Mouse (Mus musculus): ENCODE data around the gene Zbtb44. TPM values are rescaled to one million over a fixed set of nuclear protein-coding genes. Genes with fewer than 3 reads are reported as not detected.

The Zbtb44 gene
- polyA plus RNA-seq, 1 experiment from 2014 or later, result 7.5 TPM

DNA sequence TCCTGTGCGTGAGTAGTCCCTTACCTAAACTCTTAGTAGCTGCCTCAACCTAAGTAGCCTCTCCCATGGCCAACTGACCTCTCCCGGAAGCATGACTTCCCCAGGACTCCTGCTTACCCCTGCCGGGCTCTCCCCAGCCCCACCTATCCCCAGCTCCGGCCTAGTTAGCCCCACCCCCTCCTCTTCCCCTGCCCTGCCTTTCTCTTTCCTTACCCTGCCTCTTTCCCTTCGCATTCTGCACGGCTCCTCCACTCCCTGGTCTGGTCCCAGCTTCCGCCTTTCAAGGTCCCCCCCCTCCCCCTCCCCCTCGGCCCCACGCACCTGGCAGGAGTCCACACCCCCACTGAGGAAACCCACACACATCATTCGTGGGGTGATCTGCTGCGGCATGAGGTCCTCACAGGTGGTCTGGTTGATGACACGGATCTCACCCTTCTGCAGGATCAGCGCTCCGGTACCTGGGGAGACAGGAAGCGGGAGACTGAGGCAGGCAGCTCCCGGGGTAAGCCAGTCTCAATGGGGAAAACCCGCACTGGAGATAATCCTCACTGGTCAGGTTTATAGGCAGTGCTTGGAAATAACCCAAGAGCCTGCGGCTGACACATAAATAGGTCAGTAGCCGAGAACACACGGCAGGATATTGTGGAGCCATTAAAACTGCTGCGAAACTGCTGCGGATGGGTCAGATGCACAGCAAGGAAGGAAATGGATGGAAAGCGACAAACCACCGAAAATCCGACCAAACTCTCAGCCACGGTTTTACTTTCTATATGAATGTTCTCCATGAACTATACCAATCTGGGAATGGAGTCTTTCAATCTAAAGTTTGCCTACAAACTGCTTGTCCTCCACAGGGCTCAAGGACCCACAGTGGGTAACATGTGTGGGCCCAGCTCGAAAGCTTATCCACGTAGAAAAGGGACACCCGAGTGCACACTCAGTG is 59.9 kb downstream of the Zbtb44 start:
- no peaks in the 10 kb centered on the region for H3K36me3 ChIP-seq
- WGBS, result 61% methylated on average over 29 of the region's 29 CpGs
- no peak overlapping the region for H3K9ac ChIP-seq
- no peak overlapping the region for H3K27ac ChIP-seq
- H3K4me2 ChIP-seq, result no peak overlapping the region
- no peaks in the 10 kb centered on the region for H3K9me3 ChIP-seq
- peaks cover 4% of the 10 kb centered on the region; the same call in 1 of the 2 replicates for H3K4me1 ChIP-seq
- ATAC-seq (ENCODE audit: insufficient number of reproducible peaks, low FRiP score, low TSS enrichment, low read depth), result no peak
- H3K27me3 ChIP-seq, result no peaks in the 10 kb centered on the region; the same call in 1 of the 2 replicates
- no peak overlapping the region for H3K4me3 ChIP-seq

DNA sequence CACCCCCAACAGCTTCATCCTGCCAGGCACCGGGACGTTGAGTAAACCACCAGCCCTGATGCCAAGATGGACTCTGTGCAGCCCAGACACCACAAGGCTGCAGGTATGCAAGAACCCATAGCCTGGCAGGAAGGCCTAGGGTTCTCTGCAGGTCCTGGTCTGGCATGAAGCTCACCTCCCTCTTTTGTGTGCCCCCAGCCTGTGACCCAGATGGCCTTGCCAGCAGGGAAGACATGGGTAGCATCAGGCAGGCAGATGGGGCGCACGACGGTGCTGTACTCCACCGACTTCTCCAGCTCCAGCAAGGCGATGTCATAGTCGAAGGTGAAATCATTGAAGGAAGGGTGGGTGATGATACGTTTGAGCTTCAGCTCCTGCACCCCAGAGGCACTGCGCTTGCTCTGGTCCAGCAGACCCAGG is 60.7 kb downstream of the Zbtb44 start:
- no peaks in the 10 kb centered on the region for H3K27me3 ChIP-seq
- no peak overlapping the region for H3K27ac ChIP-seq
- H3K9ac ChIP-seq, result no peak overlapping the region
- H3K4me1 ChIP-seq, result peaks cover 4% of the 10 kb centered on the region; the same call in 1 of the 2 replicates
- H3K36me3 ChIP-seq, result no peaks in the 10 kb centered on the region
- H3K9me3 ChIP-seq, result no peaks in the 10 kb centered on the region
- ATAC-seq (ENCODE audit: insufficient number of reproducible peaks, low FRiP score, low TSS enrichment, low read depth), result no peak
- H3K4me3 ChIP-seq, result no peak overlapping the region
- H3K4me2 ChIP-seq, result no peak overlapping the region
- 94% methylated on average over 10 of the region's 10 CpGs for WGBS

DNA sequence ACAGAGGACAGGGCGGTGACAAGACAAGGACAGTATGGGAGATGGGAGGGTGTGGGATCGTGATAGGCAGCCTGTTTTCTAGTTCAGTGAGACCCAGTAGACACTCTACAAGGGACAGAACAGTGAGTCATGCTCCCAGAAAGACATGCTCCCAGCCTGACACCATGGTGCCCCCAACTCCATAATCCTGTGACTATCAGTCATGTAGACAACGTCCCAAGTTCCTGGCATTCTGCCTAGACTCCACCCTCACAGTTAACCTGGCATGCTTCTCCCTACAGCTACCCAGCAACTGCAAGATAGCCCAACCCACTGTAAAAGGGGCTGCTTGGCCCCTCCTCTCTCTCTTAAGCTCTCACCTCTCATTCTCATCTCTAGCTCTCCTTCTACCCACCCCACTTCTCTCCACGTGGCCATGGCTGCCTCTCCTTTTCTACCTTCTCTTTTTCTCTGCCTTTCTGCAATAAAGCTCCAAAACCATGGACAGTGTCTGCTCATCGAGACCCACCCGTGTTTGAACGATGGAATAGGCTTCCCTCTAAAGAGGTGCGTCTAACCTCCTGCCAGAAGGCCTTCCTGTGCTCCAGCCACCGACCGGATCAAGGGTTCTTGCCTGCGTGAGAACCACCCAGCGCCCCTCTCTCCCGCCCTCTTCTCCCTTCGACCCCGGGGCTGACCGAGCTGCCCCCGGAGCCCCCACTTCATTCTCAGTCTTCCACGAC is 61.8 kb downstream of the Zbtb44 start:
- H3K4me3 ChIP-seq, result no peak overlapping the region

DNA sequence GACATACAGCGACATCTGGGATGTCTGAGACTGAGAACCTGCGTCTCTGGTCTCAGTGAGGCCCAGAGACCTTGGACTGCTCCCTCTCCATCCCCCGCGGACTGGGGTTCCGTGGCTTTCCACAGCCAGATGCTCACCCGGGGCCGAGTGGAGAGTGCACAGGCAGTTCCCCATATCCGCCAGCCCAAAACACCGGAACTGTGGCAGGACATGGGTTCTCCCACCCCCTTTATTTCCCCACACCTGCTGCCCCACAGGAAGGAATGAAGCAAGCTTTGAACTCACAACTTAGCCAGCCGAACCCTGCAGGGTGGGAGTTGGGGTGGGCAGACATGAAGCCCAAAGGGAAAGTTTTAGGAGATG is 62.4 kb downstream of the Zbtb44 start:
- WGBS, result 91% methylated on average over 10 of the region's 10 CpGs
- Histone ChIP-seq H3K36me3 (no peaks in the 10 kb centered on the region), H3K27me3 (no peaks in the 10 kb centered on the region)

More for the DNA sequence above, 61.8 kb downstream of the Zbtb44 start:
- Histone ChIP-seq H3K9ac (no peak overlapping the region), H3K27ac (no peak overlapping the region), H3K4me1 (0 out of 2 replicates have a peak, but pooled peaks cover 4% of the 10 kb centered on the region), H3K4me2 (no peak overlapping the region), H3K9me3 (no peaks in the 10 kb centered on the region), H3K36me3 (no peaks in the 10 kb centered on the region), H3K27me3 (no peaks in the 10 kb centered on the region)
- no peak for ATAC-seq (ENCODE audit: insufficient number of reproducible peaks, low FRiP score, low TSS enrichment, low read depth)
- 85% methylated on average over 18 of the region's 18 CpGs for WGBS

DNA sequence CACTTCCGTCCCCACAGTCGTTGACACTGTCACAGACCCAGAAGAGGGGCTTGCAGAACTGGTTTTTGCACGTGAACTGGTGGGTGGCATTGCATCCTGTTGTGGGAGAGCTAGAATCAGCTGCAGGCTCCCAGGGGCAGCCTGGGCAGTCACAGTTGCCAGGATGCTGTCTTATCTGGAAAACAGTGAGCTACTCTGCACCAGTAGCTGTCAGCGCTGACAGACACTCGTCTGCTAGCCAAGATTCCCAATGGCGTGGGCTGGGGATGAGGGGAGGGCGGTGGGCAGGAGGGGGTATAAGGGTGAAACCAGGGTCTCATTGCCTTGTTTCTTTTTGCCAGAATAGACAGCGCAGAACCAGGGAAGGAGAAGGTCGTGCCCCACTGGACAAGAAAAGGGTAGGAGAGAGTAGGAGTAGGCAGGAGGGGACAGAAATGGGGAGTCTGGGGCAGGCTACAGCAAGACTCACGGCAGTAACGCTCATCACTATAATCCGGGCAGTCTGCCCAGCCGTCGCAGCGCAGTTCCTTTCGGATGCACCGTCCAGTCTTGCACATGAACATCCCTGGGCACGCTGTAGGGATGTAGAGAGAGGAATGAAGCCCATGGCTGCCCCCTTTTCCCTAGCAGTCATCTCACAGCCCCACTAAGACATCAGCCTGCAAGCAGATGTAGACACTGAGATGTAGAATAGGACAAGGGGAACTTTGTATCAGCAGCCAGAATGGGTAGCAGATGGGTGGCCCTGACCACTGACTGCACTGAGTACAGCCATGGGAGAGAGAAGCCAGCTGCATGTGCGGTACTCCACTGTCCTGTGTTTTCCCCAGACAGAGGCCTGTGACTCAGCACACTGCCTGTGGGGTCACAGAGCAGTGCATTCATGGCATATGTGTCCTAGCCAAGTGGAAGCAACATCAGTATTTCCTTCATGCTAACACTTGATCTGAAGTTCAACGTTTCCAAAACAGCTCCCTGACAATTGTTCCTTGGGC is 66.9 kb downstream of the Zbtb44 start:
- H3K4me2 ChIP-seq, result no peak overlapping the region
- H3K4me1 ChIP-seq, result no peaks in the 10 kb centered on the region
- H3K4me3 ChIP-seq, result no peak overlapping the region
- no peak for ATAC-seq (ENCODE audit: insufficient number of reproducible peaks, low FRiP score, low TSS enrichment, low read depth)
- 82% methylated on average over 20 of the region's 20 CpGs for WGBS
- no peak overlapping the region for H3K27ac ChIP-seq
- no peaks in the 10 kb centered on the region for H3K9me3 ChIP-seq
- H3K9ac ChIP-seq, result no peak overlapping the region
- no peaks in the 10 kb centered on the region for H3K27me3 ChIP-seq
- H3K36me3 ChIP-seq, result no peaks in the 10 kb centered on the region

More for the DNA sequence above, 62.4 kb downstream of the Zbtb44 start:
- ATAC-seq (ENCODE audit: insufficient number of reproducible peaks, low FRiP score, low TSS enrichment, low read depth), result no peak
- 0 out of 2 replicates have a peak, but pooled peaks cover 4% of the 10 kb centered on the region for H3K4me1 ChIP-seq
- H3K9ac ChIP-seq, result no peak overlapping the region
- no peak overlapping the region for H3K4me2 ChIP-seq
- no peak overlapping the region for H3K27ac ChIP-seq
- no peaks in the 10 kb centered on the region for H3K9me3 ChIP-seq
- no peak overlapping the region for H3K4me3 ChIP-seq

DNA sequence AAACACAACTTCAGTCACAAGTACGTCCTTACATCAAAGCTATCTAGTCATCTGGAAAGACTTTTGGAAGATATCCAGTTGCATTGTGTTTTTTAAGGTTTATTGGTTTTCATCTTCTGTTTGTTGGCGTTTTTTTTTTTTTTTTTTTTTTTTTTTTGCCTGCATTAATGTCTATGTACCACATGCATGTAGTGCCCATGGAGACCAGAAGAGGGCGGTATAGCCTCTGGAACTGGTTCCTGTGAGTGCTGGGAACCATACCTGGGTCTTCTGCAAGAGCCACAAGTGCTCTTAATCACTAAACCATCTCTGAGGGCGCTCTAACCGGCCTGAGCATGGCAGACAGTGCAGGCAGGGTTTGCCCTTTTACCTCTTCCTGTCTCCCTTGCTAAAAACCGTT is 67.7 kb downstream of the Zbtb44 start:
- H3K27me3 ChIP-seq, result no peaks in the 10 kb centered on the region
- H3K9me3 ChIP-seq, result no peaks in the 10 kb centered on the region
- H3K4me2 ChIP-seq, result no peak overlapping the region
- no peak overlapping the region for H3K27ac ChIP-seq
- no peaks in the 10 kb centered on the region for H3K4me1 ChIP-seq
- H3K4me3 ChIP-seq, result no peak overlapping the region
- 74% methylated on average over 6 of the region's 6 CpGs for WGBS
- H3K9ac ChIP-seq, result no peak overlapping the region
- ATAC-seq (ENCODE audit: insufficient number of reproducible peaks, low FRiP score, low TSS enrichment, low read depth), result no peak
- H3K36me3 ChIP-seq, result no peaks in the 10 kb centered on the region

DNA sequence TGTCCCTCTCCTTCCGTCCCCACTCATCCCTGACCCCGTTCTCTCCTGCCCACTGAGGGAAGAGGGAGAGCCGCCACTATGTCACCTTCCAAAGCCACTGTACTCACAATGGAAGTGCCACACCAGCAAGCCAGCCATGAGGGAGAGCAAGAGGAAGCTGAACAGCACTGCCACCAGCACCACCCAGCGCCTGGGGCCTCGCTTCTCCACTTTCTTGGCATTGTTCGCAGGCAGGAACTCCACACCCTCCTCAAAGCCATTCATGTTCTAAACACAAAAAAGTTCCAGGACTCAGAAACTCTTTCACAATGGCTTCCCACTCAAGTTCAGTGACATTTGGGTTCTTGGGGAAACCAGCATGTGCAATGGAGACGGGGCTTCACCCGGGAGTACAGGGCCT is 78.0 kb downstream of the Zbtb44 start:
- Histone ChIP-seq H3K27ac (no peak overlapping the region), H3K4me2 (no peak overlapping the region), H3K9ac (no peak overlapping the region), H3K4me3 (no peak overlapping the region), H3K36me3 (no peaks in the 10 kb centered on the region), H3K9me3 (no peaks in the 10 kb centered on the region), H3K4me1 (no peaks in the 10 kb centered on the region), H3K27me3 (no peaks in the 10 kb centered on the region)
- no peak for ATAC-seq (ENCODE audit: insufficient number of reproducible peaks, low FRiP score, low TSS enrichment, low read depth)
- 79% methylated on average over 6 of the region's 8 CpGs for WGBS

DNA sequence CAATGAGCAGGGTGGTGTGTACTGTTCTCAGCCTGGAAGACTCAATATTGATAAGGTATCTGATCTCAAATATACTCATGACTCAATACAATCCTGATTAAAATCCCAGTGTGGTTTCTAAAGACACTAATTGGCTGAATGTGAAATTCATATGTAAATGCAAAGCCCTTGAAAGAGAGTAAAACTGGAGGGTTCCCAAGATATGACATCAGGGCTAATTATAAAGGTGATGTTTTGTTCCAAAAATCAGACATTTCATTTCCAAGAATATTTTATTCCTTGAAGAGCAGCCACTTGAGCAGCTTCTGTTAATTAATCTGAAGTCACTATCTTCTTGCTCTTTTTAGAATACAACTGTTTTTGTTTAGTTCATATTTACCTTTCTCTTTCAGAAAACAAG is 85.1 kb downstream of the Zbtb44 start:
- Histone ChIP-seq H3K36me3 (no peaks in the 10 kb centered on the region), H3K9ac (no peak overlapping the region), H3K27ac (no peak overlapping the region), H3K4me3 (no peak overlapping the region), H3K4me1 (peaks cover 16% of the 10 kb centered on the region), H3K9me3 (no peaks in the 10 kb centered on the region), H3K27me3 (no peaks in the 10 kb centered on the region), H3K4me2 (no peak overlapping the region)
- ATAC-seq (ENCODE audit: insufficient number of reproducible peaks, low FRiP score, low TSS enrichment, low read depth), result no peak

DNA sequence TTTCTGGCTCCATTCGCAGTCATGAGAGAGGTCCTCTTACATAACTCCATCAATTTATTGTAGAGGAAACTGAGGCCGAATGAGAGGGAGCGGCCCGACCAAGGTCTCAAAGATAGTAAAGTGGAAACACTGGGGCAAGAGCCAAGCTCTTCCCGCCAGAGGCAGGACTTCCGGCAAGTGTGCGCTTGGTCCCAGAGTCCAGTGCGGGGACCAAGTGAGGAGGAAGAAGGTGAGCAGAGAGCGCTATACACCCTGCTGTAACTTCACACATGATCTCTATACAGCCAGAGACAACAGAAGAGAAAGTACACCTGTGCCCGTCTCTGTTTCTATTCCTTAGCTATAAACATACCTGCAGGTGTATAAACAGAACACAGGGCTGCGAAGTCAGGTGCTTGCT is 86.6 kb downstream of the Zbtb44 start:
- no peak overlapping the region for H3K27ac ChIP-seq
- no peak for ATAC-seq (ENCODE audit: insufficient number of reproducible peaks, low FRiP score, low TSS enrichment, low read depth)
- H3K36me3 ChIP-seq, result no peaks in the 10 kb centered on the region
- H3K9me3 ChIP-seq, result no peaks in the 10 kb centered on the region
- H3K4me3 ChIP-seq, result no peak overlapping the region
- WGBS, result 88% methylated on average over 11 of the region's 11 CpGs
- no peaks in the 10 kb centered on the region for H3K27me3 ChIP-seq
- peaks cover 22% of the 10 kb centered on the region for H3K4me1 ChIP-seq
- H3K4me2 ChIP-seq, result no peak overlapping the region
- H3K9ac ChIP-seq, result no peak overlapping the region

DNA sequence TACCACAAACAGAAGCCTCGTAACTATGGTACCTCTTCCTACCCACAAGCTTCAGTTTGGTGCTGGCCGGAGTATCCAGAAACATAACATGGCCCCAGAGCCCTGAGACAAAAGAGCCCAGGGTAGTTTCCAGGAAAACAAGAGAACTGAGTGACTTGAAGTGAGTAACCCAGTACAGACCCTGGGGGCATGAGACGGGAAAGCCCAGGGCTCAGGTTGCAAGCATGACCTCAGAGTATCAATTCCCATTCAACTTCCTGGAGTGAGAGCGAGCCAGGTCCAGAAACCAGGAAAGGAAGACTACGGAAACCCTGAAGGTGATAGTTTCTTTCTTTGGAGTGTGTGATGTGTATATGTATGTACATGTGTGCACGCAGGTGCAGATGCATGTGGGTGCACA is 87.0 kb downstream of the Zbtb44 start:
- no peak for ATAC-seq (ENCODE audit: insufficient number of reproducible peaks, low FRiP score, low TSS enrichment, low read depth)
- H3K4me1 ChIP-seq, result peaks cover 22% of the 10 kb centered on the region

DNA sequence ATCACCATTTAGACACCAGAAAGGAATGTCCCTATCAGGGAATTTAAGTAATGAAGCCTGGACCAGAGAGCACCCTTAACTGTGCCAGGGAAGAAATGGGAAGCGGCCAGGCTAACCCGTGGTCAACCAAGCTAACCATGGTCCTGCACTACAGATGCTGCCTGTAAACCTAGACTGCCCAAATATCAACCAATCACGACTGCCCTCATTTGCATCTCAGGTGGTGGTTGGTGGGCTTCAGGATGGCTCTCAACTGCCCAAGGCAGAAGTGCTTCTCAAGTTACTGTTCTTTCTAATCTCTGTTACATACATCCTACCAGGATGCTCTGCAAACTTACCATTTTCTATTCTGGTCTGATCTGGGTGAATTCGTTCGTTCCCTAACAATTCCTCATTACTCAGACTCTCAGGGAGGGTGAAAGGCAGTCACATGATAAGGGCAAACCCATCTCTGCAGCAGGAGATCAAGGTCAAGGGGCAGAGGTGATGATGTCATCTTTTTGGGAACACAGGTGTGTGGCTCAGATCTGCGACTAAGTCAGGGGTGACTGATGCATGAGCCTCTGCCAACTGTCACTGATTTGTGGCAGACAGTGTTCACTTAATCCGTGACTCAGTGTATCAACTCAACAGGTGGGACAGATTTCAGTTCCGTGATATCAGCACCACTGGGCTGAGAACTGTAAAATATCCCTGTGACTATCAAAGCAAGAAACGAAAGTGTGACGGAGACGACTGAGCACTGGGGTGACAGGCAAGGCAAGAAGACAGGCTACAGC is 88.3 kb downstream of the Zbtb44 start:
- no peaks in the 10 kb centered on the region for H3K27me3 ChIP-seq
- no peaks in the 10 kb centered on the region for H3K9me3 ChIP-seq
- H3K36me3 ChIP-seq, result no peaks in the 10 kb centered on the region
- H3K4me3 ChIP-seq, result no peak overlapping the region
- no peak overlapping the region for H3K27ac ChIP-seq
- no peak overlapping the region for H3K4me2 ChIP-seq
- peak; percentile 63; the same call in 1 of the 2 replicates for ATAC-seq (ENCODE audit: insufficient number of reproducible peaks, low FRiP score, low TSS enrichment, low read depth)
- 28% methylated on average over 11 of the region's 11 CpGs for WGBS
- H3K4me1 ChIP-seq, result peaks cover 22% of the 10 kb centered on the region
- H3K9ac ChIP-seq, result no peak overlapping the region

More for the DNA sequence above, 87.0 kb downstream of the Zbtb44 start:
- Histone ChIP-seq H3K4me2 (no peak overlapping the region), H3K27ac (no peak overlapping the region), H3K4me3 (no peak overlapping the region), H3K27me3 (no peaks in the 10 kb centered on the region), H3K9me3 (no peaks in the 10 kb centered on the region), H3K36me3 (no peaks in the 10 kb centered on the region), H3K9ac (no peak overlapping the region)
- WGBS, result 63% methylated on average over 6 of the region's 6 CpGs

Measured in limb, embryonic 15.5 days (tissue).